Mouse (Mus musculus) MEL (cell line): ENCODE data around the gene Cldn10.

Source experiments
- CTCF ChIP-seq, 3 experiments: IDR thresholded peaks in 2 of 3; conservative IDR thresholded peaks in 1 of 3; 2 replicates each; pipeline ENCODE4 v1.5.1; 2011 to 2012; ENCODE audit warnings: low read length in 3 of 3, low read depth in 2 of 3, mild to moderate bottlenecking in 2 of 3, improper control_type of control experiment in 1 of 3, inconsistent platforms in 1 of 3, mixed read lengths in 1 of 3, moderate library complexity in 1 of 3; ENCODE audit not compliant: control insufficient read depth in 1 of 3, insufficient read depth in 1 of 3, poor library complexity in 1 of 3, severe bottlenecking in 1 of 3
- EP300 ChIP-seq, 2 experiments: IDR thresholded peaks; 2 replicates each; pipeline ENCODE4 v1.6.1; 2011; ENCODE audit warnings: improper control_type of control experiment in 2 of 2, low read length in 2 of 2, low read depth in 1 of 2, mild to moderate bottlenecking in 1 of 2
- HCFC1 ChIP-seq: IDR thresholded peaks from 2 replicates; pipeline ENCODE4 v1.6.1; 2012; ENCODE audit warnings: low read depth, mild to moderate bottlenecking, inconsistent platforms, low read length, improper control_type of control experiment, moderate library complexity
- MAFK ChIP-seq: IDR thresholded peaks from 2 replicates; pipeline ENCODE4 v1.6.1; 2011; ENCODE audit warnings: low read depth, mild to moderate bottlenecking, low read length, improper control_type of control experiment, borderline replicate concordance
- TCF12 ChIP-seq: IDR thresholded peaks from 2 replicates; pipeline ENCODE4 v1.6.1; 2014; ENCODE audit warnings: low read depth, mild to moderate bottlenecking, inconsistent platforms, low read length, improper control_type of control experiment, moderate library complexity

DNA sequence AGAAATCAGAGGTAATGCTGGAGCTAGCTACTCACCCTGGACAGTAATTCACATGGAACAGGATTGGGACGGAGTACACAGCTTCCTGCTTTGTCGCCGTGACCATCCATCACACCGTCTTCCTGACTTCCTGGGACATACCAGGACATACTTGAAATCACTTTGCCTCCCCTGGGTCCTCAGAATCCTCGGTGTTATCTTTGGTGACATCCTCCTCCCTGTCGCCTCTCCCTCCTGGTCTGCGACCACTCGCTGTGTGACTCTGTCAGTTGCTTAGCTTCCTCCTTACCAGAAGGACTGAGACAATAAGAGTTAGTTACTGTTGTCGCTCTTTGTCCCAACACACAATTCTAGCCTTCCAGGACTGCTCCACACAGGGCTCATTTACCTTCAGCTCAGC is 9.6 kb downstream of the Cldn10 start:
- TF ChIP-seq HCFC1 = no peak
- TF ChIP-seq EP300 (IDR thresholded peaks at IDR 0.05; ENCODE audit: low read depth in 1 of 2, low read length in 2 of 2) = no peak
- no peak for TF ChIP-seq MAFK
- TF ChIP-seq CTCF (IDR thresholded peaks at IDR 0.05 in 2 of 3, conservative IDR thresholded peaks at IDR 0.05 in 1 of 3; ENCODE audit: control insufficient read depth in 1 of 3, insufficient read depth in 1 of 3, low read depth in 2 of 3, low read length in 3 of 3, poor library complexity in 1 of 3, severe bottlenecking in 1 of 3) = no peak
- no peak for TF ChIP-seq TCF12
